Mouse (Mus musculus) heart, embryonic 12.5 days (tissue): ENCODE measurements at regions not wholly inside any gene's neighbourhood (a gene's known extent, or its start where the extent isn't known, plus 50 kb on each side); places are given as distances from the start of the nearest gene placed in this dataset.

ENCODE experiments used
- ATAC-seq: fragments of 200-750 bp; cut with Nextera tagmentation; 2 replicates; pipeline ENCODE4 v1.8.0; 2017; ENCODE audit warnings: moderate TSS enrichment, moderate library complexity; ENCODE audit not compliant: insufficient number of reproducible peaks, low FRiP score
- H3K27ac ChIP-seq: fragments of 300-500 bp; sonication (generic); 2 replicates; pipeline ENCODE4 v1.5.1; 2016; ENCODE audit warnings: mild to moderate bottlenecking, moderate library complexity; ENCODE audit not compliant: poor library complexity, severe bottlenecking
- H3K27me3 ChIP-seq: fragments of 300-500 bp; sonication (generic); replicated peaks from 2 replicates; pipeline ENCODE4 v1.6.1; 2016; ENCODE audit warnings: mild to moderate bottlenecking, moderate library complexity
- H3K36me3 ChIP-seq: fragments of 300-500 bp; sonication (generic); 2 replicates; pipeline ENCODE4 v1.6.1; 2016; ENCODE audit warnings: mild to moderate bottlenecking, moderate library complexity
- H3K4me1 ChIP-seq: fragments of 300-500 bp; sonication (generic); replicated peaks from 2 replicates; pipeline ENCODE4 v1.6.1; 2016; ENCODE audit warnings: mild to moderate bottlenecking
- H3K4me2 ChIP-seq: fragments of 300-500 bp; sonication (generic); 2 replicates; pipeline ENCODE4 v1.6.1; 2016; ENCODE audit warnings: mild to moderate bottlenecking, moderate library complexity
- H3K4me3 ChIP-seq: fragments of 300-500 bp; sonication (generic); 2 replicates; pipeline ENCODE4 v1.5.1; 2016; ENCODE audit warnings: mild to moderate bottlenecking
- H3K9ac ChIP-seq: fragments of 300-500 bp; sonication (generic); 2 replicates; pipeline ENCODE4 v1.6.1; 2016; ENCODE audit warnings: mild to moderate bottlenecking, moderate library complexity
- H3K9me3 ChIP-seq: fragments of 300-500 bp; sonication (generic); replicated peaks from 2 replicates; pipeline ENCODE4 v1.6.1; 2016; ENCODE audit warnings: mild to moderate bottlenecking, moderate library complexity
- whole genome bisulfite sequencing: fragments of 180-500 bp; shearing (Covaris S2); methylation state at CpG from one replicate; pipeline ENCODE4 v1.1.7; 2016; 5-methylcytosine and 5-hydroxymethylcytosine counted together

- Histone ChIP-seq H3K4me1 (peaks cover 19% of the 10 kb centered on the region), H3K27me3 (no peaks in the 10 kb centered on the region), H3K27ac (no peak overlapping the region), H3K9me3 (no peaks in the 10 kb centered on the region), H3K9ac (no peak overlapping the region), H3K4me3 (no peak overlapping the region), H3K36me3 (no peaks in the 10 kb centered on the region), H3K4me2 (no peak overlapping the region)
- ATAC-seq = no peak
- WGBS = 80% methylated on average over 16 of the region's 16 CpGs
Observed at GRCm38 (mm10) chr10:119015311-119016055, 145.5 kb upstream of the Dyrk2 start.

- no peaks in the 10 kb centered on the region for H3K27me3 ChIP-seq
- 77% methylated on average over 4 of the region's 4 CpGs for WGBS
- H3K4me2 ChIP-seq = no peak overlapping the region
- H3K9me3 ChIP-seq = no peaks in the 10 kb centered on the region
- H3K4me1 ChIP-seq = peaks cover 19% of the 10 kb centered on the region
- no peak overlapping the region for H3K4me3 ChIP-seq
- H3K36me3 ChIP-seq = no peaks in the 10 kb centered on the region
- no peak overlapping the region for H3K27ac ChIP-seq
- ATAC-seq = no peak
- no peak overlapping the region for H3K9ac ChIP-seq
Observed at GRCm38 (mm10) chr10:119014731-119015130, 144.7 kb upstream of the Dyrk2 start.

- H3K4me1 ChIP-seq = peaks cover 19% of the 10 kb centered on the region
- H3K4me2 ChIP-seq = no peak overlapping the region
- no peak overlapping the region for H3K27ac ChIP-seq
- no peaks in the 10 kb centered on the region for H3K9me3 ChIP-seq
- H3K4me3 ChIP-seq = no peak overlapping the region
- no peak for ATAC-seq
- H3K27me3 ChIP-seq = no peaks in the 10 kb centered on the region
- WGBS = 53% methylated on average over 4 of the region's 4 CpGs
- H3K36me3 ChIP-seq = no peaks in the 10 kb centered on the region
- H3K9ac ChIP-seq = no peak overlapping the region
Observed at GRCm38 (mm10) chr10:119013758-119014157, 143.7 kb upstream of the Dyrk2 start.

- H3K27me3 ChIP-seq = no peaks in the 10 kb centered on the region
- H3K4me2 ChIP-seq = no peak overlapping the region
- ATAC-seq = no peak
- no peaks in the 10 kb centered on the region for H3K36me3 ChIP-seq
- H3K27ac ChIP-seq = no peak overlapping the region
- 88% methylated on average over 6 of the region's 6 CpGs for WGBS
- H3K4me1 ChIP-seq = peaks cover 19% of the 10 kb centered on the region
- H3K4me3 ChIP-seq = no peak overlapping the region
- H3K9me3 ChIP-seq = no peaks in the 10 kb centered on the region
- H3K9ac ChIP-seq = no peak overlapping the region
Observed at GRCm38 (mm10) chr10:119011511-119011910, 141.5 kb upstream of the Dyrk2 start.

- no peak for ATAC-seq
- 42% methylated on average over 7 of the region's 7 CpGs for WGBS
Observed at GRCm38 (mm10) chr10:119010884-119011283, 140.9 kb upstream of the Dyrk2 start.

GRCm38 (mm10) chr10:119006866-119007575 is 137.0 kb upstream of the Dyrk2 start:
- Histone ChIP-seq H3K4me2 (no peak overlapping the region), H3K9ac (no peak overlapping the region), H3K27me3 (no peaks in the 10 kb centered on the region), H3K9me3 (no peaks in the 10 kb centered on the region), H3K4me1 (0 out of 2 replicates have a peak, but pooled peaks cover 6% of the 10 kb centered on the region), H3K27ac (no peak overlapping the region), H3K4me3 (no peak overlapping the region), H3K36me3 (no peaks in the 10 kb centered on the region)
- WGBS = 85% methylated on average over 19 of the region's 19 CpGs
- no peak for ATAC-seq

More at GRCm38 (mm10) chr10:119010884-119011283, 140.9 kb upstream of the Dyrk2 start:
- Histone ChIP-seq H3K9ac (no peak overlapping the region), H3K9me3 (no peaks in the 10 kb centered on the region), H3K4me1 (peaks cover 19% of the 10 kb centered on the region), H3K4me2 (no peak overlapping the region), H3K27me3 (no peaks in the 10 kb centered on the region), H3K36me3 (no peaks in the 10 kb centered on the region), H3K4me3 (no peak overlapping the region), H3K27ac (no peak overlapping the region)

GRCm38 (mm10) chr10:119005491-119005890 is 135.5 kb upstream of the Dyrk2 start:
- no peaks in the 10 kb centered on the region for H3K27me3 ChIP-seq
- 81% methylated on average over 8 of the region's 8 CpGs for WGBS
- no peak overlapping the region for H3K4me2 ChIP-seq
- H3K9ac ChIP-seq = no peak overlapping the region
- no peaks in the 10 kb centered on the region for H3K9me3 ChIP-seq
- ATAC-seq = no peak
- H3K4me3 ChIP-seq = no peak overlapping the region
- H3K27ac ChIP-seq = no peak overlapping the region
- H3K36me3 ChIP-seq = no peaks in the 10 kb centered on the region
- 0 out of 2 replicates have a peak, but pooled peaks cover 3% of the 10 kb centered on the region for H3K4me1 ChIP-seq

- no peak for ATAC-seq
- Histone ChIP-seq H3K4me3 (no peak overlapping the region), H3K4me1 (0 out of 2 replicates have a peak, but pooled peaks cover 3% of the 10 kb centered on the region), H3K9ac (no peak overlapping the region), H3K27me3 (no peaks in the 10 kb centered on the region), H3K27ac (no peak overlapping the region), H3K4me2 (no peak overlapping the region), H3K36me3 (no peaks in the 10 kb centered on the region), H3K9me3 (no peaks in the 10 kb centered on the region)
- 82% methylated on average over 11 of the region's 11 CpGs for WGBS
Observed at GRCm38 (mm10) chr10:119004426-119004825, 134.4 kb upstream of the Dyrk2 start.

GRCm38 (mm10) chr10:119003839-119004238 is 133.8 kb upstream of the Dyrk2 start:
- 0 out of 2 replicates have a peak, but pooled peaks cover 3% of the 10 kb centered on the region for H3K4me1 ChIP-seq
- H3K4me3 ChIP-seq = no peak overlapping the region
- H3K27ac ChIP-seq = no peak overlapping the region
- 47% methylated on average over 5 of the region's 5 CpGs for WGBS
- no peaks in the 10 kb centered on the region for H3K27me3 ChIP-seq
- H3K9me3 ChIP-seq = no peaks in the 10 kb centered on the region
- no peak for ATAC-seq
- no peaks in the 10 kb centered on the region for H3K36me3 ChIP-seq
- no peak overlapping the region for H3K9ac ChIP-seq
- no peak overlapping the region for H3K4me2 ChIP-seq

- Histone ChIP-seq H3K9ac (no peak overlapping the region), H3K4me1 (0 out of 2 replicates have a peak, but pooled peaks cover 3% of the 10 kb centered on the region), H3K27ac (no peak overlapping the region), H3K4me2 (no peak overlapping the region), H3K36me3 (no peaks in the 10 kb centered on the region), H3K4me3 (no peak overlapping the region), H3K9me3 (no peaks in the 10 kb centered on the region), H3K27me3 (no peaks in the 10 kb centered on the region)
- 87% methylated on average over 2 of the region's 2 CpGs for WGBS
- ATAC-seq = no peak
Observed at GRCm38 (mm10) chr10:119003042-119003441, 133.0 kb upstream of the Dyrk2 start.

- H3K9ac ChIP-seq = no peak overlapping the region
- H3K4me3 ChIP-seq = no peak overlapping the region
- no peak overlapping the region for H3K4me2 ChIP-seq
- 0 out of 2 replicates have a peak, but pooled peaks cover 3% of the 10 kb centered on the region for H3K4me1 ChIP-seq
- no peak overlapping the region for H3K27ac ChIP-seq
- no peak for ATAC-seq
- no peaks in the 10 kb centered on the region for H3K27me3 ChIP-seq
- H3K9me3 ChIP-seq = no peaks in the 10 kb centered on the region
- 82% methylated on average over 7 of the region's 7 CpGs for WGBS
- no peaks in the 10 kb centered on the region for H3K36me3 ChIP-seq
Observed at GRCm38 (mm10) chr10:119001895-119002294, 131.9 kb upstream of the Dyrk2 start.
